Mouse (Mus musculus) spleen, adult 2 months (tissue): ENCODE measurements around the gene Slf2.

Experiments
- CTCF ChIP-seq: fragments of 200-500 bp; IDR thresholded peaks from 2 replicates; pipeline ENCODE4 v1.5.1; 2011; ENCODE audit warnings: mild to moderate bottlenecking, inconsistent platforms; ENCODE audit not compliant: insufficient read depth, insufficient read length, insufficient replicate concordance; ENCODE audit errors: extremely low read depth
- POLR2A ChIP-seq: fragments of 200-500 bp; IDR thresholded peaks from 2 replicates; pipeline ENCODE4 v1.6.1; 2011; ENCODE audit warnings: low read depth, low read length, inconsistent platforms

- TF ChIP-seq CTCF (no peak), POLR2A (no peak)
These were observed 39.5 kb upstream of the Slf2 start for GRCm38 (mm10) chr19:44891446-44891845.
